ENCODE assay signal across 9 mouse cellular contexts in the genomic region with DNA sequence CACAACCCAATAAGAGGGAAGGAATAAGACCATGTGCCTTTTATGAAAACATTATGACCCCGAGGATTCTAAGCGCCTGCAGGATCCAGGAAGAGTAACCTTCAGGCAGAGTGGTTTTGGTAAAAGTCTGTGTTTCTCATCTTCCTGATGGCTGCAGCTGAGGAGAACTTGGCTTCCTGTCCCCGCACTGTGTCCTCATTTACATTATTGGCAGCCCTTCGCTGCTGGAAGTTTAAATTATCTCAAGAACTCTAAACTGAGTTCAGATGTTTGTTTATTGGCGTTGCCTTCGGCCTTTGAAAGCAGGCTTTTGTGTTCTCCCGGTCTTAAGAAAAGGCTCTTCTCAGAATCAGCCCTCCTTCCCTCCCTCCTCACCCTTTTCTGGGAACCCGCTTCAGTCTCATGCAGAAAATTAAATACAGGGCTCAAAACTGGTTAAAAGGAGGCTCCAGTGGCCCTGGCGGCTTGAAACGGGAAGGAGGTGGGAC.
DNase-seq lines count a peak whose midpoint lies in the region; ATAC-seq lines count a peak whose summit lies in the region.
"Had no signal": no experiment of that assay in that cellular context is flagged by ENCODE, and none has a peak within 500 bp of the region (broad histone marks: within the 10 kb centered on the region; RNA-seq: fewer than 3 reads in every experiment).

No protein-coding gene starts in this region.

- H3K4me1 ChIP-seq in heart, embryonic 13.5 days: peaks cover 17% of the 10 kb centered on the region
- H3K4me1 ChIP-seq in brown adipose tissue, adult 24 weeks (ENCODE audit: control insufficient read depth, insufficient read depth, insufficient read length, low read length): peaks cover 12% of the 10 kb centered on the region
- H3K4me1 ChIP-seq in hindbrain, embryonic 11.5 days (replicated peaks; ENCODE audit: control insufficient read depth, insufficient read depth, low read length): peaks cover 6% of the 10 kb centered on the region; the same call in 1 of the 2 replicates
- H3K4me1 ChIP-seq in midbrain, embryonic 12.5 days: peaks cover 32% of the 10 kb centered on the region

- intact Hi-C loops in heart, postnatal 25 days (cut with DNase I): loop anchor here (2.0 to 10.0 kb wide), 4 partner anchors 37 to 400 kb away; no protein-coding TSS in a partner anchor
- intact Hi-C loops in left cerebral cortex, postnatal 36 days (cut with DNase I): loop anchor here (5.0 kb wide), 2 partner anchors 37 to 407 kb away; no protein-coding TSS in a partner anchor

- H3K27ac ChIP-seq in heart, embryonic 13.5 days (replicated peaks): peak overlapping the region; percentile 59
- H3K27ac ChIP-seq in brown adipose tissue, adult 24 weeks (replicated peaks; ENCODE audit: low read depth, low read length): peak overlapping the region; percentile 63
- peak overlapping the region; percentile 31; the same call in 1 of the 2 replicates for H3K27ac ChIP-seq in hindbrain, embryonic 11.5 days (ENCODE audit: low read depth, low read length)
- peak overlapping the region; percentile 80 for H3K27ac ChIP-seq in midbrain, embryonic 12.5 days (replicated peaks)

- ATAC-seq in heart, embryonic 13.5 days (ENCODE audit: extremely low read depth, insufficient number of reproducible peaks, low FRiP score, low TSS enrichment): no peak
- ATAC-seq in hindbrain, embryonic 11.5 days (ENCODE audit: low FRiP score): no peak
- ATAC-seq in midbrain, embryonic 12.5 days (ENCODE audit: low FRiP score, low read depth): peak; percentile 7; the same call in 1 of the 2 replicates

- no peaks in the 10 kb centered on the region for H3K36me3 ChIP-seq in heart, embryonic 13.5 days
- no peaks in the 10 kb centered on the region for H3K36me3 ChIP-seq in hindbrain, embryonic 11.5 days (ENCODE audit: control insufficient read depth, insufficient read depth, low read length)
- H3K36me3 ChIP-seq in midbrain, embryonic 12.5 days: no peaks in the 10 kb centered on the region

- H3K27me3 ChIP-seq in heart, embryonic 13.5 days (replicated peaks): no peaks in the 10 kb centered on the region
- H3K27me3 ChIP-seq in hindbrain, embryonic 11.5 days (ENCODE audit: control insufficient read depth, insufficient read depth, low read length): no peaks in the 10 kb centered on the region
- H3K27me3 ChIP-seq in midbrain, embryonic 12.5 days: no peaks in the 10 kb centered on the region
- H3K27me3 ChIP-seq: Patski had no signal

- H3K9me3 ChIP-seq in heart, embryonic 13.5 days: no peaks in the 10 kb centered on the region
- H3K9me3 ChIP-seq in hindbrain, embryonic 11.5 days (ENCODE audit: control insufficient read depth, low read length): no peaks in the 10 kb centered on the region
- no peaks in the 10 kb centered on the region for H3K9me3 ChIP-seq in midbrain, embryonic 12.5 days

- WGBS in heart, embryonic 13.5 days: 8% methylated on average over 10 of the region's 10 CpGs
- WGBS in hindbrain, embryonic 11.5 days: 4% methylated on average over 10 of the region's 10 CpGs
- 4% methylated on average over 10 of the region's 10 CpGs for WGBS in midbrain, embryonic 12.5 days

- peak overlapping the region; percentile 81 for H3K9ac ChIP-seq in heart, embryonic 13.5 days
- H3K9ac ChIP-seq in hindbrain, embryonic 11.5 days (ENCODE audit: low read depth, low read length): no peak overlapping the region; the same call in 1 of the 2 replicates
- H3K9ac ChIP-seq in midbrain, embryonic 12.5 days (replicated peaks): 0 out of 2 replicates have a peak overlapping the region, but pooled peaks have one; percentile 68

- peak overlapping the region; percentile 62 for H3K4me3 ChIP-seq in heart, embryonic 13.5 days
- H3K4me3 ChIP-seq in brown adipose tissue, adult 24 weeks (ENCODE audit: insufficient read depth, low read depth, low read length): peak overlapping the region; percentile 27
- H3K4me3 ChIP-seq in hindbrain, embryonic 11.5 days (ENCODE audit: low read depth, low read length): peak overlapping the region; percentile 59
- H3K4me3 ChIP-seq in midbrain, embryonic 12.5 days: peak overlapping the region; percentile 58

- peak overlapping the region; percentile 87 for H3K4me2 ChIP-seq in heart, embryonic 13.5 days
- peak overlapping the region; percentile 74; the same call in 1 of the 2 replicates for H3K4me2 ChIP-seq in hindbrain, embryonic 11.5 days (replicated peaks; ENCODE audit: low read depth, low read length)
- peak overlapping the region; percentile 71 for H3K4me2 ChIP-seq in midbrain, embryonic 12.5 days (replicated peaks)

- DNase-seq in heart, postnatal 25 days (ENCODE audit: low spot score): no peak
- no peak for DNase-seq in hindbrain, embryonic 11.5 days (ENCODE audit: low spot score)
- no peak for DNase-seq in spleen, postnatal 14 days (ENCODE audit: low spot score in 2 of 2)
- DNase-seq in left cerebral cortex, postnatal 36 days (ENCODE audit: low spot score in 2 of 2): no peak
- DNase-seq in lung, postnatal 36 days: no peak
